Mouse (Mus musculus) forebrain, embryonic 15.5 days (tissue): Measurements from ENCODE around the gene Hace1. TPM values are rescaled to one million over a fixed set of nuclear protein-coding genes. Genes with fewer than 3 reads are reported as not detected.

Experiments
- ATAC-seq: fragments of 200-750 bp; cut with Nextera tagmentation; replicated peaks from 2 replicates; pipeline ENCODE4 v1.8.0; 2017; ENCODE audit warnings: mild to moderate bottlenecking, moderate TSS enrichment, moderate library complexity
- H3K27ac ChIP-seq: fragments of 300-500 bp; sonication (generic); replicated peaks from 2 replicates; pipeline ENCODE4 v1.5.1; 2015; ENCODE audit warnings: mild to moderate bottlenecking, inconsistent platforms
- H3K27me3 ChIP-seq: fragments of 300-500 bp; sonication (generic); 2 replicates; pipeline ENCODE4 v1.6.1; 2015; ENCODE audit warnings: inconsistent platforms
- H3K36me3 ChIP-seq: fragments of 300-500 bp; sonication (generic); 2 replicates; pipeline ENCODE4 v1.6.1; 2015; ENCODE audit warnings: mild to moderate bottlenecking, inconsistent platforms
- H3K4me1 ChIP-seq: fragments of 300-500 bp; sonication (generic); 2 replicates; pipeline ENCODE4 v1.6.1; 2015; ENCODE audit warnings: inconsistent platforms
- H3K4me2 ChIP-seq: fragments of 300-500 bp; sonication (generic); replicated peaks from 2 replicates; pipeline ENCODE4 v1.6.1; 2015; ENCODE audit warnings: mild to moderate bottlenecking, inconsistent platforms
- H3K4me3 ChIP-seq: fragments of 300-500 bp; sonication (generic); 2 replicates; pipeline ENCODE4 v1.5.1; 2015; ENCODE audit warnings: mild to moderate bottlenecking, inconsistent platforms
- H3K9ac ChIP-seq: fragments of 300-500 bp; sonication (generic); replicated peaks from 2 replicates; pipeline ENCODE4 v1.6.1; 2015; ENCODE audit warnings: mild to moderate bottlenecking, inconsistent platforms
- H3K9me3 ChIP-seq: fragments of 300-500 bp; sonication (generic); 2 replicates; pipeline ENCODE4 v1.6.1; 2016; ENCODE audit warnings: inconsistent platforms
- WGBS: fragments of 180-500 bp; shearing (Covaris S2); methylation state at CpG from one replicate; pipeline ENCODE4 v1.1.7; 2015; ENCODE audit warnings: mixed read lengths; 5-methylcytosine and 5-hydroxymethylcytosine counted together
- polyA plus RNA-seq: library from polyadenylated mRNA; unstranded; fragments of >200 nt; fragmentation: Nextera tagmentation; extraction: Ambion mirVana; gene quantifications from 2 replicates; pipeline ENCODE4 v1.2.1, GENCODE M21; 2015

Hace1 gene
- polyA plus RNA-seq, 1 experiment from 2014 or later, result 19.6 TPM

- no peaks in the 10 kb centered on the region for H3K36me3 ChIP-seq
- no peaks in the 10 kb centered on the region for H3K9me3 ChIP-seq
- H3K4me1 ChIP-seq, result no peaks in the 10 kb centered on the region
- H3K27ac ChIP-seq, result no peak overlapping the region
- no peaks in the 10 kb centered on the region for H3K27me3 ChIP-seq
- H3K9ac ChIP-seq, result no peak overlapping the region
- no peak for ATAC-seq
- H3K4me3 ChIP-seq, result no peak overlapping the region
- H3K4me2 ChIP-seq, result no peak overlapping the region
- 87% methylated on average over 3 of the region's 3 CpGs for WGBS
Measured at GRCm38 (mm10) chr10:45631995-45632394, 54.4 kb downstream of the Hace1 start.

GRCm38 (mm10) chr10:45632641-45633040 lies 55.0 kb downstream of the Hace1 start:
- Histone ChIP-seq H3K4me2 (no peak overlapping the region), H3K36me3 (no peaks in the 10 kb centered on the region), H3K27me3 (no peaks in the 10 kb centered on the region), H3K9me3 (no peaks in the 10 kb centered on the region), H3K4me3 (no peak overlapping the region), H3K4me1 (no peaks in the 10 kb centered on the region), H3K9ac (no peak overlapping the region), H3K27ac (no peak overlapping the region)
- ATAC-seq, result no peak
- WGBS, result 92% methylated on average over 10 of the region's 10 CpGs

DNA sequence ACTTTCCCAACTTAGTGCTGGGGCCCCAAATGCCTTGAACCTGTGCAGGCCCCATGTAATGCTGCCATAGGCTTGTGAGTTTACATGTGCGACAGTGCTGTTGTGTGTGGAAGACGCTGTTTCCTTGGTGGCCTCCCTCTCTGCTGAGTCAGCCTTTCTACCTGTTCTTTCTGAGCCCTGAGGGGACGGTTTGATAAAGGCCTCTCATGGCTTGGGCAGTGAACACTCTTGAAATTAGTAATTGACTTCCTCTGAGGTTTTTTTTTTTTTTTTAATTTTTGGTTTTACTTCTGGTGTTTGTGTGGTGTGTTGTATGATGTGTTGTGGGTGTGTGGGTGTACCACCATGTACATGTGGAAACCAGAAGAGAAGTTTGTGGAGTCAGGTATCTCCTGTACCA lies 57.6 kb downstream of the Hace1 start:
- Histone ChIP-seq H3K9me3 (no peaks in the 10 kb centered on the region), H3K9ac (no peak overlapping the region), H3K36me3 (peaks cover 3% of the 10 kb centered on the region), H3K27ac (no peak overlapping the region), H3K4me1 (no peaks in the 10 kb centered on the region), H3K4me2 (no peak overlapping the region), H3K27me3 (no peaks in the 10 kb centered on the region), H3K4me3 (no peak overlapping the region)
- ATAC-seq, result no peak
- 90% methylated on average over 3 of the region's 3 CpGs for WGBS

GRCm38 (mm10) chr10:45639762-45640161 lies 62.1 kb downstream of the Hace1 start:
- H3K27me3 ChIP-seq, result no peaks in the 10 kb centered on the region

GRCm38 (mm10) chr10:45654026-45654425 lies 76.4 kb downstream of the Hace1 start:
- Histone ChIP-seq H3K9me3 (no peaks in the 10 kb centered on the region), H3K27ac (no peak overlapping the region), H3K9ac (no peak overlapping the region), H3K36me3 (no peaks in the 10 kb centered on the region), H3K4me2 (no peak overlapping the region), H3K4me1 (no peaks in the 10 kb centered on the region), H3K4me3 (no peak overlapping the region), H3K27me3 (no peaks in the 10 kb centered on the region)
- no peak for ATAC-seq
- 91% methylated on average over 2 of the region's 2 CpGs for WGBS

More at GRCm38 (mm10) chr10:45639762-45640161, 62.1 kb downstream of the Hace1 start:
- no peak for ATAC-seq
- Histone ChIP-seq H3K27ac (no peak overlapping the region), H3K36me3 (peaks cover 11% of the 10 kb centered on the region), H3K4me3 (no peak overlapping the region), H3K9ac (no peak overlapping the region), H3K9me3 (0 out of 2 replicates have a peak, but pooled peaks cover 5% of the 10 kb centered on the region), H3K4me1 (no peaks in the 10 kb centered on the region), H3K4me2 (no peak overlapping the region)

DNA sequence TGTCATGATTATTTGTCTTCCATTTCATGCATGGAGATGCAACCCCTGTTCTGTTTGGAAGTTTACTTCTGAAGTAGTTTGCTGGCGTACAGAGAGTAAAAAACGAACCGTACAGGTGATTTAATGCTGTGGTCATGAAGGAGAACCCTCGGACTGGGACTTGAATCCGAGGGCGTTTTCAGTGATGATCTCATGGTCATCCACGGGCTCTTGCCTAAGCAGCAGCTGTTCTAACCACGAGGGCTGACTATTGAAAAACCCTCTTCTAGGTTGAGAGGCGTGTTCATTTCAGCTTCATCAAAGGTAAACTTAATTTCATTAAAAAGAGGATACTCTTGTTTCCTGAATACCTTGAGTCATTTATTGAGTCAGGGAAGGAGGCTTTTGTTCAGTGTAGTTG lies 84.4 kb downstream of the Hace1 start:
- Histone ChIP-seq H3K27me3 (no peaks in the 10 kb centered on the region), H3K4me2 (no peak overlapping the region), H3K9me3 (no peaks in the 10 kb centered on the region), H3K9ac (no peak overlapping the region), H3K4me3 (no peak overlapping the region), H3K36me3 (0 out of 2 replicates have a peak, but pooled peaks cover 2% of the 10 kb centered on the region), H3K4me1 (no peaks in the 10 kb centered on the region), H3K27ac (no peak overlapping the region)
- no peak for ATAC-seq
- WGBS, result 91% methylated on average over 9 of the region's 9 CpGs

GRCm38 (mm10) chr10:45668266-45668665 lies 90.6 kb downstream of the Hace1 start:
- WGBS, result 93% methylated on average over 2 of the region's 2 CpGs
- H3K9me3 ChIP-seq, result no peaks in the 10 kb centered on the region
- no peak overlapping the region for H3K9ac ChIP-seq
- H3K36me3 ChIP-seq, result 0 out of 2 replicates have a peak, but pooled peaks cover 2% of the 10 kb centered on the region
- no peak overlapping the region for H3K27ac ChIP-seq
- ATAC-seq, result no peak
- no peak overlapping the region for H3K4me2 ChIP-seq
- no peak overlapping the region for H3K4me3 ChIP-seq
- H3K27me3 ChIP-seq, result no peaks in the 10 kb centered on the region
- no peaks in the 10 kb centered on the region for H3K4me1 ChIP-seq

DNA sequence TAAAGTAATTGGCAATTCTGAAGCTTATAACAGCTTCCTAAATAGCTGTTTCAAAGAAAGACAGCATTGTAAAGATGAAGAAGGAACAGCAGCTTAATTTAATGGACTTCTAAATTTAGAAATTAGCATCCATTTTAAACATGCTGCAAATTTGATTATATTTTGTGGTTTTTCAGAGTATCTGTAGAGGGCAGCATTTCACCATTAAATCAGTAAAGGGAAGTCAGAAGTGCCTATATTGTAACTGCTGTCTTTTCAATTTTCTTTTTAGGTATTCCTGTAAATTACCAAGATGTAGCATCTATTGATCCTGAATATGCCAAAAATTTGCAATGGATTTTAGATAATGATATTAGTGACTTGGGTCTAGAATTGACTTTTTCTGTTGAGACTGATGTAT lies 99.2 kb downstream of the Hace1 start:
- Histone ChIP-seq H3K9me3 (no peaks in the 10 kb centered on the region), H3K9ac (no peak overlapping the region), H3K27me3 (no peaks in the 10 kb centered on the region), H3K4me3 (no peak overlapping the region), H3K4me1 (no peaks in the 10 kb centered on the region), H3K4me2 (no peak overlapping the region), H3K27ac (no peak overlapping the region), H3K36me3 (peaks cover 3% of the 10 kb centered on the region; the same call in 1 of the 2 replicates)
- peak; percentile 23; the same call in 1 of the 2 replicates for ATAC-seq

DNA sequence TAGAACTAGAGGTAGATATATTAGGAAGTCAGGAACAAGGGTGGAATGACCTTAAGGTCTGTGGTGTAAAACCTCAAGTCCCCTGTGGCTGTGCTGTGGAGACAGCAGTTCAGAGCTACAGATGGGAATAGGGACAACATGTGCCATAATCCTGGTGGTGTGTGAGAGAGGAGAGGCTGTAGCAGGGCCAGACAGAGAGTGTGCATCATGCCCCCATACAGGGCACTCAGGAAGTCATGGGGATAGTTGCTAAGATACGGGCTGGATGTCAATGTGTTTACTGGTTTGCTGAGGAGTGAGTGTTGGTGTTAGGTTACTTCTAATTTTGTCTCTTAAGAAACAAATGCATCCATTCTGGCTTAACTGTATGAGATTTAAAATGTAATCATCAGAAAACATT lies 108.6 kb downstream of the Hace1 start:
- Histone ChIP-seq H3K9me3 (no peaks in the 10 kb centered on the region), H3K27me3 (no peaks in the 10 kb centered on the region), H3K4me3 (no peak overlapping the region), H3K36me3 (no peaks in the 10 kb centered on the region), H3K9ac (no peak overlapping the region), H3K4me1 (peaks cover 3% of the 10 kb centered on the region; the same call in 1 of the 2 replicates), H3K4me2 (no peak overlapping the region), H3K27ac (no peak overlapping the region)
- WGBS, result 87% methylated on average over 1 of the region's 1 CpGs
- ATAC-seq, result no peak; the same call in 1 of the 2 replicates

- Histone ChIP-seq H3K4me1 (no peaks in the 10 kb centered on the region), H3K27me3 (no peaks in the 10 kb centered on the region), H3K9ac (no peak overlapping the region), H3K4me2 (no peak overlapping the region), H3K27ac (no peak overlapping the region), H3K36me3 (no peaks in the 10 kb centered on the region), H3K9me3 (no peaks in the 10 kb centered on the region), H3K4me3 (no peak overlapping the region)
- ATAC-seq, result no peak
Measured at GRCm38 (mm10) chr10:45694931-45695330, 117.3 kb downstream of the Hace1 start.

GRCm38 (mm10) chr10:45695522-45695921 lies 117.9 kb downstream of the Hace1 start:
- no peak overlapping the region for H3K27ac ChIP-seq
- no peaks in the 10 kb centered on the region for H3K9me3 ChIP-seq
- no peak overlapping the region for H3K9ac ChIP-seq
- H3K27me3 ChIP-seq, result no peaks in the 10 kb centered on the region
- no peak for ATAC-seq
- no peaks in the 10 kb centered on the region for H3K4me1 ChIP-seq
- no peak overlapping the region for H3K4me2 ChIP-seq
- no peaks in the 10 kb centered on the region for H3K36me3 ChIP-seq
- 84% methylated on average over 1 of the region's 1 CpGs for WGBS
- no peak overlapping the region for H3K4me3 ChIP-seq

- Histone ChIP-seq H3K36me3 (peaks cover 4% of the 10 kb centered on the region; the same call in 1 of the 2 replicates), H3K27ac (no peak overlapping the region), H3K9ac (no peak overlapping the region), H3K27me3 (no peaks in the 10 kb centered on the region), H3K4me1 (no peaks in the 10 kb centered on the region), H3K4me2 (no peak overlapping the region), H3K4me3 (no peak overlapping the region), H3K9me3 (no peaks in the 10 kb centered on the region)
- ATAC-seq, result no peak
- 77% methylated on average over 3 of the region's 3 CpGs for WGBS
Measured at GRCm38 (mm10) chr10:45698930-45699329, 121.3 kb downstream of the Hace1 start.

DNA sequence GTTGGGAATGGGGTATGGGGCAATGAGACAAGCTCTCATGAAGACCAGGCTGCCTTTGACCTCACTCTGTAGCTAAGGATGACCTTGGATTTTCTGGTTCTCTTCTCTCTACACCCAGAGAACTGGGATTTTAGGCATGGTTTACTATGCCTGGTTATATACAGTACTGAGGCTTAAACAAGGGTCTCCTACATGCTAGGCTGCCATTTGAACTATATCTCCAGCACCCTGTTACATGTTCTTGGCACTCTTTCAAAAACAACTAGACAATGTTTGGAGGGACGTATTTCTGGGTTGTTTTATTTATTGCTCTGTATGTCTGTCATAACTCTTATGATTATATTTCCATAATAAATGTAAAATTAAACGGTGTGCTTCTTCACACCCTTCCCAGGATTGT lies 129.2 kb downstream of the Hace1 start:
- ATAC-seq, result no peak

More for the DNA sequence above, 129.2 kb downstream of the Hace1 start:
- no peak overlapping the region for H3K9ac ChIP-seq
- H3K4me2 ChIP-seq, result no peak overlapping the region
- WGBS, result 87% methylated on average over 2 of the region's 2 CpGs
- H3K9me3 ChIP-seq, result no peaks in the 10 kb centered on the region
- no peak overlapping the region for H3K27ac ChIP-seq
- 0 out of 2 replicates have a peak, but pooled peaks cover 2% of the 10 kb centered on the region for H3K4me1 ChIP-seq
- no peaks in the 10 kb centered on the region for H3K27me3 ChIP-seq
- H3K36me3 ChIP-seq, result no peaks in the 10 kb centered on the region
- H3K4me3 ChIP-seq, result no peak overlapping the region
